Mouse (Mus musculus): Measurements from ENCODE around the gene Apoc4.
A peak's percentile ranks its signal among the peaks of the same experiment; 100 is the strongest.

Apoc4 gene

GRCm38 (mm10) chr7:19676662-19677061 lies 4.6 kb downstream of the Apoc4 start:
- no peak for DNase-seq (ENCODE audit: low spot score)

DNA sequence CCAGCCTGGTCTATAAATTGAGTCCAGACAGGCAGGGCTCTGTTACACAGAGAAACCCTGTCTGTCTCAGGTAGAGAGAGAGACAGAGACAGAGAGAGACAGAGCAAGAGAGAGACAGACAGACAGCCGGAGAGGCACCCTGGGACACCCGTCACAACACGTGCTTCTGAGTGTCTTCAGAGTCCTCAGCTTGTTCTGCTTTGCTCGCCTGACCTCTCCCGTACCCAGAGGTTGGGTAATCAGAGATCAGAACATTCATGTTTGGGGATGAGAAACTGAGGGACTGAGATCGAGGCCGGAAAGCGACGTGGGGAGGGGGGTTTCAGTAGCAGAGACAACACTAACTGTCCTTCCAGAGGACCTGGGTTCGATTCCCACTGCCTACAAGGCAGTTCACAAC lies 5.5 kb downstream of the Apoc4 start:
- DNase-seq (ENCODE audit: low spot score), result no peak

DNA sequence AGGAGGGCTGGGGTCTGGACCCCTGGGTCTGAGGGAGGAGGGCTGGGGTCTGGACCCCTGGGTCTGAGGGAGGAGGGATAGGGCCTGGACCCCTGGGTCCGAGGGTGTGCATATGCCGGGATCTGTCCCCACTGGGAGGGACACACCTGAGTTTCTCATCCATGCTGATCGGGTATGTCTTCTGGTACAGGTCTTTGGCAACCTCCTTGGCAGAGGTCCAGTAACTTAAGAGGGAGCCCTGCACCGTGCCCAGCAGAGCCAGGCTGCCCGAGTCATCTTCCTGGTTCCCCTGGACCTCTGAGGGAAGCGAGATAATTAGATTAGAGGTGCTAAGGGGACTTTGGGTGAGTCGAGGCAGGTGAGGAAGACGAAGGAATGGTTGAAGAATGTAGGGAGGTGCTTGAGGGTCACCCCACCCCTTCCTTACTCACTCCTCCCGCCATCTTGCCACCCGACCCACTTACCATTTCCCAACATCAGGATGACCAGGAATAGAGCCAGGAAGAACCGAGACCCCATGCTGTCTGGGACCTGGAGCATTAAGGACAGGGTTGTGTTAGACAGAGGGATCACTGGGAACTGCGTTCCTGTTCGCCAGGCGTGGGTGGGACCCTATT lies 8.1 kb downstream of the Apoc4 start:
- no peak for DNase-seq (ENCODE audit: low spot score)

GRCm38 (mm10) chr7:19671511-19671910 lies 9.8 kb downstream of the Apoc4 start:
- DNase-seq (ENCODE audit: low spot score), result no peak

- peak; percentile 78 for DNase-seq (ENCODE audit: low spot score)
These were observed 12.1 kb downstream of the Apoc4 start for GRCm38 (mm10) chr7:19668947-19669721.

GRCm38 (mm10) chr7:19667434-19667833 lies 13.8 kb downstream of the Apoc4 start:
- no peak for DNase-seq (ENCODE audit: low spot score)

- no peak for DNase-seq (ENCODE audit: low spot score)
These were observed 14.5 kb downstream of the Apoc4 start for GRCm38 (mm10) chr7:19666750-19667149.

GRCm38 (mm10) chr7:19664955-19665841 lies 16.1 kb downstream of the Apoc4 start, which contains the start of gene Clptm1:
TSS of gene Clptm1 (minus strand) at chr7:19665033.
- peak; percentile 92 for DNase-seq (ENCODE audit: low spot score)

GRCm38 (mm10) chr7:19664455-19664954 lies 16.8 kb downstream of the Apoc4 start:
- DNase-seq (ENCODE audit: low spot score), result no peak

- no peak for DNase-seq (ENCODE audit: low spot score)
These were observed 17.3 kb downstream of the Apoc4 start for GRCm38 (mm10) chr7:19663940-19664339.

DNA sequence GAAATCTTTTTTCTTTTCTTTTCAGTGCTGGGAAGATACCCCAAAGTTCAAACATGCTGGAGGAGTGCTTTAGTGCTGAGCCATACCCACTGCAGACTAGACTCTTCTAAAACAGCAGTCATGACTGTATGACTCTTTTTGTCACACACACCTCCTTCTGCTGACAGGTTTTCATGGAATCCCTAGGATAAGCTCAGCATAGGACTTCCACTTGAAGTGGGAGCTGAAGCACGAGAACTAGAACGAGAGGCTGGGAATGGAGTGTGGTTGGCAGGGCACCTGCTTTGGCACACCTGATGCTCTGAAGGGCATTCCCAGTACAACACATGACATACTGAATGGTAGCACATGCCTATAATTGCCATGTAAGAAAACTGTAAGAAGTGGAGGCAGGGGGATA lies 28.7 kb downstream of the Apoc4 start:
- no peak for DNase-seq (ENCODE audit: low spot score)

GRCm38 (mm10) chr7:19651063-19651786 lies 30.1 kb downstream of the Apoc4 start:
- no peak for DNase-seq (ENCODE audit: low spot score)

DNA sequence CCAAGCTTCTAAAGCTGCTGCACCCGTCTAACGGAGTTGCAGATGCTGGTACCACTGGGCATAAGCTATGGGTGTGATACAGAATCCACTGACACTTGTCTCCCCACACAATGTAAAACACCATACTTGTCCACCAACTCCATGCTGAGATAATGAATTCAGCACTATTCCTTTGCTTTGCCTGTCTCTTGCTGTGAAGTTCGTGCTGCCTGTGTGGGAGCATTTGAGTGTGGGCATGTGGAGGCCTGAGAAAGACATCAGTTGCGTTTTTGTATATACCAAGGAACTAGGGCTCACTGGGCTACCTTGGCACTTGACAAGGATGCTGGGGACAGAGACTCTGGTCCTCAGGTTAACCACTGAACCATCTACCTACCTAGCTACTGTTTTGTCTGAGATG lies 40.1 kb downstream of the Apoc4 start:
- no peak for DNase-seq (ENCODE audit: low spot score)

GRCm38 (mm10) chr7:19635074-19635827 lies 46.0 kb downstream of the Apoc4 start:
- DNase-seq (ENCODE audit: low spot score), result no peak

GRCm38 (mm10) chr7:19634591-19634990 lies 46.7 kb downstream of the Apoc4 start:
- no peak for DNase-seq (ENCODE audit: low spot score)

DNA sequence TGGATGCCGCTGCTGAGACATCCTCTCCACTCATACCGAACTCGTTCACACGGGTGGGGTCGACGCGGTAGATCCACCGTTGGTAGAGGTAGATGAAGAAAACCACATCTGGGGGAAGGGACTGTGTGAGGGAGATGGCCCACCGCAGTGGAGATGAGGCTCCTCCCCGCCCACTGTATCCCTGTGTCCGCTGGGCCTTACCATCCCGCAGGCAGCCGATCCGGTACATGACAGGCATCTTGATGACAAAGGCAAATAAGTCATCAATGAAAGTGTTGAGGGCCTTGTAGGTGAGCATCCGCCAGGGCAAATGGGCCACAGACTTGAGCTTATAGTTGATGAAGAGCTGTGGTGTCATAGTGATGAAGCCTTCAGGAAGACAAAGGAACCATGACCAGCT lies 47.4 kb downstream of the Apoc4 start:
- no peak for DNase-seq (ENCODE audit: low spot score)

DNA sequence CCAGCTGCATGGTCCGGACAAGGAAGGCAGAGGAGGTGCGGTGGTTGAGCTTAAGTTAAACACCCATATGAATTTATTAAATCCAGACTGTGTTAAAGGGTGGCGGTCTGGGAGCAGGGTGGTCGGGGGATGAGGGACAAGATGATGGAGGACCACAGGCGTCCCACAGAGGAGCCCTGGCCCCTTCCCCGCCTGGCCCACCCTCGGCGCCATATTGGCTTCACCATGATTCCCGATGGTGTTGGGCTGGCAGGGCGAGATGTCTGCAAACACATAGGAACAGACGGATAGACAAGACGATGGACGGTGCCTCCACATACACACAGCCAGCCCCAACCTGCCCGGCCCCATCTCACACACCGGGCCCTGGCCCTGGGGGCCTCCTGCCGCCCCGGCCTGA lies 48.1 kb downstream of the Apoc4 start:
- DNase-seq (ENCODE audit: low spot score), result no peak

GRCm38 (mm10) chr7:19632720-19633119 lies 48.6 kb downstream of the Apoc4 start:
- no peak for DNase-seq (ENCODE audit: low spot score)

DNA sequence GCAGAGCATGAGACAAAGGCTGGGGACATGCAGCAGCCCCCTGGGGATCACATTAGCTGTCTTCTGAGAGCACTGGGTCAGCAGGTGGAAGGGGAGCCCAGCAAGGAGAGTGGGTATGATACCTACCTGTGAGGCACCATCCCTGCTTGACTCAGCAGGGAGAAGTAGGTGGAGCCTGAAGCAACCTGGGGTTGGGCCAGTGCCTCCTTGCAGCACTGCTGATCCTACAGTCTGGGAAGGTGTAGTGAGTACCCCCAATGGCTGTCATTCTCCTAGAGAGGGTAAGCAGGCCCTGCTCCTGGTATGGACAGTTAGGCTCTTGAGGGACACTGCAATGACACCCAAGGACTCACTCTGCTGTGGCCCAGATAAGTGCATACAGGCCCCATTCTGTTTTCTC lies 49.0 kb downstream of the Apoc4 start:
- DNase-seq (ENCODE audit: low spot score), result no peak

DNA sequence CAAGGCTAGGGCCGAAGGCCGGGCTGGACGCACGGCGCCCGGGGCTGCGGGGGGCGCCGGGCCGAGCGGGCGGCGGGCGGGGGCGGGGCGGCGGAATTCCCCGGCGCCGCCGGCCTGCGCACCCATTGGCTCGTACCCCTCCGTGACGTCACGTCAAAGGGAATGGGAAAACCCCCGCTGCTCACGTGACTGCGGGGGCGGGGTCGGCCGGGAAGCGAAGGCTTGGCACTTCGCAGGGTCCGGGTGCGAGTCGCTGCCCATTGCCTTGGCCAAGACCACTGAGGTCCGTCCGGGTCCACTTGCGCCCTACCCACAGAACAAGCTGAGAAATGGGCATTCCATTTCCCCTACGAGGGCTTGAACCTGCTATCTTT lies 51.9 kb downstream of the Apoc4 start, which contains the start of gene Relb:
TSS of gene Relb (minus strand) at position 78 of the 374 bp plus-strand sequence.
- peak; percentile 83 for DNase-seq (ENCODE audit: low spot score)
